Mouse (Mus musculus) skeletal muscle tissue, adult 2 months (tissue): Measurements from ENCODE around the gene Klf11.

Experiments used
- DNase-seq: peaks from one replicate; pipeline ENCODE4 v3.0.0-alpha.2; 2012; ENCODE audit warnings: low read depth, low spot score

Gene Klf11

GRCm38 (mm10) chr12:24703013-24703412 is 51.9 kb downstream of the Klf11 start:
- DNase-seq, result no peak

DNA sequence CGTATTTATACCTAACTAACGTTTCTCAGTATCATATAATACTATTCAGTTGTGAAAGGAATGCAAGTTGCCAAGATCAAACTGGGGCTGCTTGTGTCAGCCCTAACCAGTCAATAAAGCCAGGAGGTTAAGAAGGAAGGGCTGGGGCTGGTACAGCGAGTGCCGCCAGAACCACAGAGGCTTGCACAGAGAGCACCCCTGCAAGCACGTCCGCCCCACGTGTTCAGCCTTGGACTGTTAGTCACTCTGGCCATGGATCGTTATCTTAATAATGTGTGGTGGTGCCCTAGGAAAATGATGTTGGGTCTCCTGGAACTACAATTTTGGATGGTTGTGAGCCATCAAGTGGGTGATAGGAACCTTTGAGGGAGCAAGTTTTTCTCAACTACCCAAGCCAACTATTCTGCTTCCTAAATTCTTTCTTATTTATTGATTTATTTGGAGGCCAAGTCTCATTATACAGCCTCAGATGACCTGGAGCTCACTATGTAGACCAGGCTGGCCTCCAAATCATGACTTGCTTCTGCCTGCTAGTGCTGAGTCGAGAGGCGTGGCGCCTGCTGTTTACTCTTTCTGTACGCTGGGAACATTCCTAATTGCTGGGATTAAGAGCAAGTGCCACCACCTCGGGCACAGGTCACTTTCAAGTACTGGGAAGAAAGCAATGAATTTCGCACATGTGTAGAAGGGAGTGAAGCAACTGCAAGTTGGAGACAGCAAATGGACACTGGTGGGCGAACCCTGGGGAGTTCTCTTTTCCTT is 54.6 kb downstream of the Klf11 start:
- no peak for DNase-seq

DNA sequence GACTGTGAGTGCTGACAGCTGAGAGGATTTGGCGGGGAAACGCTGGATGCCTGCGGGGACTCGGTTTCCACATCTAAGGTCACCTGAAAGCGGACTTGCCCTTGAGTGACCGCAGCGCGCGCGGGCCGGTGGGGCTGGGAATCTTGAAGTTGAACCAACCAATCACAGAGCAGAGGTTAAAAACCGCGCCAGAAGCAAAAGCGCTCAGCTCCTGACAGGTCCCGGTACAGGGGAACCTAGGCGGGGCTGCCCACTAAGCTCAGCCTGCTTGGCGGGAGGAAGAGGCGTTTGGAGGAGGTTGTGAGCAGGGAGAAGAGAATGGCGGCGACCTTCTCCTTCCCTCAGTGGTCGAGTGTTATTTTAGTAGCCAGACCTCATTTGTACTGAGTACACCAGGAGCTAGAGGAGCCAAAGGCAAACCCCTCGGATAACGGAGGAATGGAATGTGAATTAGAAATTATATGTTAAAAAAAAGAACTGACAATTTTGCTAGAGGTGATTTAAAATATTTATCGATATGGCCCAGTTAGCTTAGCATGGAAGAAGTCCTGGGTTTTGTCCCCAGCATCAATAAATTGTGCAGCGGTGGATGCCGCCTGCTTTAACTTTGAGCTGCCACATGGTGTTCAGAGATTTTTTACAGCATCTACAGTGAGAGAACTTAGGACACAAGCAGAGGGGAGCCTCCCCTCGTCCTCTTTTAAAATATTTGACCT is 55.8 kb downstream of the Klf11 start:
- no peak for DNase-seq

DNA sequence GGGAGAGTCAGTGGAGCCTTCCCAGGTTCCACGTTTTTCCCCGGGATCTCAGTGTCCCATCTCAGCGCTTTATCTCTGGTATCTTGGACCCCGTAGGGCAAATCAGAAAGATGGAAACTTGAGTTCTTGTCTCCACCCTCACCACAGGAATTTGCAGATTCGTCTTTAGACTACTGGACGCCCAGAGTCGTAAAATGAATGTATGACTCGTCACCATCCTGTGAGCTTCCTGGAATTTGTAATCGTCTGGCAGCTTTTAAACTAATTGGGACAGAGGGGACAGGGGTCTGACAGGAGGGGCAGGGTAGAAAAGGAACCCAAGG is 56.4 kb downstream of the Klf11 start:
- DNase-seq, result no peak

- DNase-seq, result peak; percentile 85
Measured at GRCm38 (mm10) chr12:24707954-24708823, 57.1 kb downstream of the Klf11 start, which contains the start of gene Rrm2. TSS of gene Rrm2 (plus strand) at chr12:24708241.

- no peak for DNase-seq
Measured at GRCm38 (mm10) chr12:24708824-24709218, 57.7 kb downstream of the Klf11 start.

DNA sequence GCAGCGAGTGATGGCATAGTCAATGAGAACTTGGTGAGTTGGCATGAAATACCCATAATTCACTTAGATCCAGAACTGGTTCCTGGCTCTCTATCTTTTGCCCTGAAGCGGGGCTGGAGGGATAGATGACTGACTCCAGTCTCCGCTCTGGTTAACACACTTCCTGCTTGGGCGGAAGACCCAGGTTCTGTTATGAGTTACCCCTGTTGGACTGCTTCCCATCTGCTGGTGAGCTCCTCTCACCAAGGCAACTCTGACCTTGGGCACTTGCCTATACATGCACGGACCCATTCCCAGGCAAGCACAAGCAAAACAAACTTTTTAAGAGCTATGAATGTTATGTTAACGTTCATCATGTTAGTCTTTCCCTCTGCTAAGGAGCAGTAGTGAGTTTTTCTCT is 58.3 kb downstream of the Klf11 start:
- DNase-seq, result no peak

DNA sequence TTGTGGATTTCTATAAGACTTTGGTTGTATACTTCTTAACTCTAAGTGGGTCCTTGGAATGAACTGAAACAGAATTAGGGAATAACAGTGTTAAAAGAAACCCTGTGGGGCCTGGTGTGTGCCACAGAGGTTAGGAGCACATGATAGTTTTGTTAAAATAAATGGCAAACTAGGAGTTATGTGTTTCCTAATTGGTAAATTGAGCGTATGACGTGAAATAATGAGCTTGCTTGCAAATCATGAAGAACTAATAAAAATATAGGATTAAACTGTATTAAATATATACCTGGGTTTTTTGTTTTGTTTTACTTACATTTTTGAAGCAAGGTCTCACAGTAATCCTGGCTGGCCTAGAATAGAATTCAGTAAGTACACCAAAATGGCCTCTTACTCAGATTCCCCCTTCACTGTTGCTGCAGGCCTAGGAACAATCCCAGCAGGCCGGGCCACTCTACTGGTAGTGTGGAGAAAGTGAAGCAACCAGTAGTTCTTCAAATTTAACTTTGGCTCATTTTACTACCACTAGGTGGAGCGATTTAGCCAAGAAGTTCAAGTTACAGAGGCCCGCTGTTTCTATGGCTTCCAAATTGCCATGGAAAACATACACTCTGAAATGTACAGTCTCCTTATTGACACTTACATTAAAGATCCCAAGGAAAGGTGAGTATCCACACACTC is 58.9 kb downstream of the Klf11 start:
- DNase-seq, result peak; percentile 46

DNA sequence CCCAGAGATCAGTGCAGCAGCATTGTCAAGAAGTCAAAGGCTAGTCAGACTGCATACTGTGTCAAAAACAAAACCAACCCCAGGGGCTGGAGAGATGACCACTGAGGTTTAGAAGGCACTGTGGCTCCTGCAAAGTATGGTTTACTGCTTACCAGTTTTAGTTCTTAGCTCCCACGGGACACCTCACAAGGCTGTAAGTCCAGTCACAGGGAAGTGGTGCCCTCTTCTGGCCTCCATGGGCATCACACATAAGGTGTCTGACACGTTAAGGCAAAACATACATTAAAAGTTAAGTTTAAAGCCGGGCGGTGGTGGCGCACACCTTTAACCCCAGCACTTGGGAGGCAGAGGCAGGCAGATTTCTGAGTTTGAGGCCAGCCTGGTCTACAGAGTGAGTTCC is 59.6 kb downstream of the Klf11 start:
- DNase-seq, result no peak
